Mouse (Mus musculus) thymus, adult 2 months (tissue): ENCODE measurements around the gene Alpl.

ENCODE experiments used
- CTCF ChIP-seq: fragments of 200-500 bp; IDR thresholded peaks from 2 replicates; pipeline ENCODE4 v1.5.1; 2012; ENCODE audit warnings: mild to moderate bottlenecking, control low read depth, low read length, moderate library complexity, borderline replicate concordance; ENCODE audit not compliant: control insufficient read depth, poor library complexity, insufficient read depth; ENCODE audit errors: extremely low read depth
- POLR2A ChIP-seq: fragments of 200-500 bp; IDR thresholded peaks from 2 replicates; pipeline ENCODE4 v1.6.1; 2012; ENCODE audit warnings: mild to moderate bottlenecking, low read length, control low read depth, moderate library complexity; ENCODE audit not compliant: control insufficient read depth, poor library complexity, insufficient read depth; ENCODE audit errors: extremely low read depth

- no peak for TF ChIP-seq POLR2A
- no peak for TF ChIP-seq CTCF
Observed at GRCm38 (mm10) chr4:137831598-137831997, 35.4 kb upstream of the Alpl start.
